Mouse (Mus musculus): ENCODE results near the gene Cpz. TPM values are rescaled to one million over a fixed set of nuclear protein-coding genes. Genes with fewer than 3 reads are reported as not detected.

Cpz gene
- 1.6 TPM for polyA plus RNA-seq (2015; fragmentation: Illumina TruSeq; extraction: RNeasy Lipid Tissue Mini Kit (QIAGEN cat#74804); ENCODE audit: insufficient read depth, low read depth, low replicate concordance)

GRCm38 (mm10) chr5:35525469-35526123 is at the start of gene Cpz:
Gene Cpz, minus strand, starts transcription at chr5:35525698.

GRCm38 (mm10) chr5:35574653-35575599 is 49.4 kb upstream of the Cpz start, which contains the start of gene Trmt44:
Gene Trmt44, minus strand, starts transcription at chr5:35575070.

Other genes starting within 250 kb of the Cpz start
- not detected for gene Adra2c, start 247.4 kb downstream of the Cpz start, polyA plus RNA-seq (2015; fragmentation: Illumina TruSeq; extraction: RNeasy Lipid Tissue Mini Kit (QIAGEN cat#74804); ENCODE audit: insufficient read depth, low read depth, low replicate concordance)
- gene Hmx1, start 136.6 kb downstream of the Cpz start, polyA plus RNA-seq (2015; fragmentation: Illumina TruSeq; extraction: RNeasy Lipid Tissue Mini Kit (QIAGEN cat#74804); ENCODE audit: insufficient read depth, low read depth, low replicate concordance): not detected
- gene Trmt44, start 49.4 kb upstream of the Cpz start, polyA plus RNA-seq (2015; fragmentation: Illumina TruSeq; extraction: RNeasy Lipid Tissue Mini Kit (QIAGEN cat#74804); ENCODE audit: insufficient read depth, low read depth, low replicate concordance): 1.3 TPM
- gene Acox3, start 57.3 kb upstream of the Cpz start, polyA plus RNA-seq (2015; fragmentation: Illumina TruSeq; extraction: RNeasy Lipid Tissue Mini Kit (QIAGEN cat#74804); ENCODE audit: insufficient read depth, low read depth, low replicate concordance): 5.0 TPM
- gene Htra3, start 154.1 kb upstream of the Cpz start, polyA plus RNA-seq (2015; fragmentation: Illumina TruSeq; extraction: RNeasy Lipid Tissue Mini Kit (QIAGEN cat#74804); ENCODE audit: insufficient read depth, low read depth, low replicate concordance): 35.0 TPM
- 3.3 TPM for gene Sh3tc1, start 214.3 kb upstream of the Cpz start, polyA plus RNA-seq (2015; fragmentation: Illumina TruSeq; extraction: RNeasy Lipid Tissue Mini Kit (QIAGEN cat#74804); ENCODE audit: insufficient read depth, low read depth, low replicate concordance)
- gene Ablim2, start 232.2 kb upstream of the Cpz start, polyA plus RNA-seq (2015; fragmentation: Illumina TruSeq; extraction: RNeasy Lipid Tissue Mini Kit (QIAGEN cat#74804); ENCODE audit: insufficient read depth, low read depth, low replicate concordance): 4.0 TPM

Measured in pancreas, adult 10 weeks (tissue).